Mouse (Mus musculus) gastrocnemius, postnatal 10 days (tissue): Measurements from ENCODE around the gene March6. TPM values are rescaled to one million over a fixed set of nuclear protein-coding genes. Genes with fewer than 3 reads are reported as not detected.

Source experiments
- DNase-seq: peaks from one replicate; pipeline ENCODE4 v3.0.0; 2021; ENCODE audit warnings: mixed read lengths
- total RNA-seq, 2 experiments: library from RNA; stranded (reverse); gene quantifications; 2 replicates each; pipeline ENCODE4 v1.2.3; 2021

March6 gene
- total RNA-seq, 2 experiments from 2014 or later, result 69.4 to 75.0 TPM

- DNase-seq, result no peak
These were observed 11.4 kb upstream of the March6 start for GRCm38 (mm10) chr15:31542013-31542958.

DNA sequence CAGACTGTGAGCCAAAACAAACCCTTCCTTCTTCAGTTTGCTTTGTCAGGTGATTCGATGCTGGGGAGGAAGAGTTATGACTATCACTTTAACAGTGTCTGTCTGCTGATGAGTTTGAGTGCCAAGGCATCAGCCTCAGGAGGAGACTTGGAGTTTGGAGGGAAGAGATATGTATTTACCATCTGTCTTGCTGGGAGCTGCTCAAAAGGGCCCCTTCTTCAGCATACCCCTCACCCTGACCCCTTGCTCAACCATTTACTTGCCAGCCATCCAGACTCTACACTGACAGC is 9.6 kb upstream of the March6 start:
- no peak for DNase-seq

- DNase-seq, result no peak
These were observed 9.0 kb upstream of the March6 start for GRCm38 (mm10) chr15:31539643-31540512.

DNA sequence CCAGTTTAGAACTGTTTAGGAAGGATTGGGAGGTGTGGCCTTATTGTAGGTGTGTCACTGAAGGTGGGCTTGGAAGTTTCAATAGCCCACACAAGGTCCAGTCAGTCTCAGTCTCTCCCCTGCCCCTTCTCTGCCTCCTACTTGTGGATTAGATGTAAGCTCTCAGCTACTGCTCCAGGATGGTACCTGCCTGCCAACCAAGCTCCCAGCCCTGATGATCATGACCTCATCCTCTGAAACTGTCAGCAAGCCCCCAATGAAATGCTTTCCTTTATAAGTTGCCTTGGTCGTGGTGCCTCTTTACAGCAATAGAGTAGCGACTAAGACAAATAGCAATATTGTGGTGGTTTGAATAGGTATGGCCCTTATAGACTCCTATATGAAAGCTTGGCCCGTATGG is 7.5 kb upstream of the March6 start:
- DNase-seq, result no peak

GRCm38 (mm10) chr15:31537706-31538105 is 6.9 kb upstream of the March6 start:
- DNase-seq, result no peak

DNA sequence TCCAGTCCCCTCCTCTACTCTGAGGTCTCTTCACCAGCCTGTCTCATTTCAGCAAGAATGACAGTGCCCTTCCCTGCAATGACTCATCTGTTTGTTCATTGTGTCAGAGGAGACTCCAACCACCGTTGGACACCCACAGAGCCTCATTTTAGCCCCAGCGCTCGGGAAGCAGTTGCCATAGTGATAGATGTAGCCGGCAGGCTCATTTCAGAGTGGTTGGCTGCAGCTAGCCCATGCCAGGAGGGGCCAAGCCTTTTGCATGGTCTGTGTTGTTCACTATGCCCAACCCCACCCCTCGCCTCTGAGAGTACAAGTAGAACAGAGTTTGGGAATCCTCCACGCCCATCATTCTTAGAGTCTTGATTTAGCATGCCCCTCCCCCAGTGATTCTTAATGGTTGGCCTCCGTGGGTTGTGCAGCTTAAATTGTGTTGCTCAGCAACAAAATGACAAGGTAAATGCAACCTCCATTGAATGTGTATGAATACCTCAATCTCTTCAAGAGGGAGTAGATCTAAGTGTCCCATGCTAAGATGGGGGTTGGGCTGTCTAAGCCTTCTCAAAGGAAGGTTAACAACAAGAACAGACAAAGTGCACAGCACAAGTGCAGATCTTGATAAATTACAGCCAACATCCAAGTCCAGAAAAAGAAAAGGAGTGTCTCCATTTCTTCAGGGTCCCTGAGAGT is 5.3 kb upstream of the March6 start:
- no peak for DNase-seq

GRCm38 (mm10) chr15:31535259-31535855 is 4.5 kb upstream of the March6 start:
- DNase-seq, result no peak

DNA sequence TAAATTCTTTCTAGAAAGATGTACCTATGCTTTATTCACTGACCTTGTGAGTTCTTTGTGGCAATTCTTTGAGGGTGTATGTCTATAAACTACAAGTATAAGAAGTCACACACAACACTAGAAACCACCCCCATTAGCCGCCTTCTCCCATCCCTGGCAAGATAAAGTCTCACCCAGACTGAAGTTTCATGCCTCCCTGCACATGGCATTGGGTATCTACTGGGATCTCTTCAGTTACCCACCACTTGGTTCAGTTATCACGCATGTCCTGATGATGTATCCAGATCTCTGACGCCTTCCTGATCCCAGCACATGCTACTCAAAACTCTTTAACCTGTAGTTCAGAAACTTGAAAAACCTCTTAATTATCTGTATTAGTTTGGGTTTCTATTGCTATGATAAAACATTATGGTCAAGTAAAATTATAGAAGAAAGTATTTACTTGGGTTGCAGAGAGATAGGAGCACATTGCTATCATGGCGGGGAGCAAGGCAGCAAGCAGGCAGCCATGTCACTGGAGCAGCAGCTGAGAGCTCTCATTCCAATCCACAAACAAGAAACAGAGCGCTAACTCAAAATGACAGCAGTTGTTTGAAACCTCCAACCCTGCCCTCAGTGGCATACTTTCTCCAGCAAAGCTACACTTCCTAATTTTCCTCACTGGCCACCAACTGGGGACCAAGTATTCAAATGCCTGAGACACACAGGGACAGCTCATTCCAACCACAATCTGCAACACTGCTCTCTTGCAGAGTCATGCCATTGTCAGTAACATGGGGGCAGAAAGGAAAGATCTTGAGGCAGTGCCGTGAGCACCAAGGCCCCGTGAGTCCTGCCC is 3.8 kb upstream of the March6 start:
- DNase-seq, result no peak

DNA sequence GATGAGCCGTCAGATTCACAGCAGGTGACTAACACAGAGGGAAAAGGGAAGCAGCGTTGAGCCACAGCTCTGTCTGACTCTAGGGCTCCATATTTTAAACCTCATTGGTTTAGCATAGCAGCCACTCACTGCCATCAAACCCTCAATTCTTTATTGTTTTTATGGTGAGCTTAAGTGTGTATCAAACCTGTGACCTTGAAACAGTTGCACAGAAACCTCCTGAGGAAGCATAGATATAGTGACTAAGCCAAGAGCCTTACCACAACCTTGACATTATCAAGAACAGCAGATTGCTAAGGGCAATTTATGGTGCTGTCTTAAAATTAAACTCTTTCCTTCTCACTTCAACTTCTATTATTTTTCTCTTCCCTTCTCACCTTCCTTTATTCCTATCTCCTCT is 2.7 kb upstream of the March6 start:
- DNase-seq, result no peak

DNA sequence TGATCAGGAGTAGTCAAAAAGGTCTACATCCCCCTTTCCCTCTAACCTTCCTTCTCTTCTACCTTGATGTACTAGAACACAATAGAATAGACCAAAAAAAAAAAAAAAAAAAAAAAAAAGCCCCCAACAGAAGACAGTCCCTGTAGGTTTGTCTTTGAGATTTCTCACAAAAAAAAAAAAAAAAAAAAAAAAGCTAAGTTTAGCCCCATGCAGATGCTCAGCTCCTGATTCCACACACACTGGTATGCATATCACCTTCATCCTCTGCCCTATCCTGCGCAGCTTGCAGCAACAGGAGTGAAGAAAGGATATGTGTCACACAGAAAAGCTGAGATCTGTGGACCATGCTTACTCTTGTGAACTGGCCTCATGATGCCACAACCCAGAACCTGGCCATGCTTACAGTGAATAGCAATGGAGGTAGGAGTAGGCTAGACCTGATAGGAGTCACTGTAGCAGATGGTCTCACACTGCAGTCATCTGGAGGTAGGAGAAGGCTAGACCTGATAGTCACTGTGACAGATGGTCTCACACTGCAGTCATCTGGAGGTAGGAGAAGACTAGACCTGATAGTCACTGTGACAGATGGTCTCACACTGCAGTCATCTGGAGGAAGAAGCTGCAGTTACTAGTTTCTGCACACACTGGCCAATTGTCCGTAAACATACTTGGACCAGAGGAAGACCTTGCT is 1.6 kb upstream of the March6 start:
- DNase-seq, result no peak

- DNase-seq, result no peak
These were observed 835 bp upstream of the March6 start for GRCm38 (mm10) chr15:31531446-31532330.

- peak; percentile 44 for DNase-seq
These were observed 818 bp downstream of the March6 start for GRCm38 (mm10) chr15:31529811-31530658.

- no peak for DNase-seq
These were observed 1.8 kb downstream of the March6 start for GRCm38 (mm10) chr15:31529103-31529502.

- no peak for DNase-seq
These were observed 2.4 kb downstream of the March6 start for GRCm38 (mm10) chr15:31528477-31528876.

GRCm38 (mm10) chr15:31526463-31526862 is 4.4 kb downstream of the March6 start:
- DNase-seq, result no peak

DNA sequence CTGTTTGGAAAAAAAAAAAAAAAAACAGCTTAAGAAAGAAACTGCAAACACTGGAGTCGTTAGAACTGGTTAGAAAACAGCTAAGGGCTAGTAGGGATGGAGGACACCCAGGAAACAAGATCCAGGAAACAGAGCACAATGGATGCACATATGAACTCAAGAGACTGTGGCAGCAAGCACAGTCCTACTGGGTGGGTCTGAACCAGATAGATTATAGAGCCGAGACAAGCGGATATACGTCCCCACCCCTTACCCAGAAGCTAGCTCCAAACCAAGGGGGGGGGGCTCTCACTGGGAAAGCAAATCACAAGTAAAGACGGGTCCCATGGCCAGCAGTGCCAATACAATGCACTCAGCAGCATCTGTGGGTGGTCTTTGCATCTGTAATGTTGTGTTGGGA is 11.9 kb downstream of the March6 start:
- DNase-seq, result no peak

- no peak for DNase-seq
These were observed 12.5 kb downstream of the March6 start for GRCm38 (mm10) chr15:31518371-31518770.

GRCm38 (mm10) chr15:31517186-31517585 is 13.7 kb downstream of the March6 start:
- no peak for DNase-seq

- no peak for DNase-seq
These were observed 19.1 kb downstream of the March6 start for GRCm38 (mm10) chr15:31511795-31512194.
